Mouse (Mus musculus) heart, embryonic 13.5 days (tissue): ENCODE measurements at regions not wholly inside any gene's neighbourhood (a gene's known extent, or its start where the extent isn't known, plus 50 kb on each side); places are given as distances from the start of the nearest gene placed in this dataset.

ENCODE experiments used
- ATAC-seq: fragments of 200-750 bp; cut with Nextera tagmentation; 2 replicates; pipeline ENCODE4 v1.8.0; 2017; ENCODE audit warnings: moderate TSS enrichment; ENCODE audit not compliant: insufficient number of reproducible peaks, low FRiP score, low TSS enrichment; ENCODE audit errors: extremely low read depth
- H3K27ac ChIP-seq: fragments of 300-500 bp; sonication (generic); replicated peaks from 2 replicates; pipeline ENCODE4 v1.5.1; 2015; ENCODE audit warnings: moderate library complexity, mild to moderate bottlenecking, inconsistent platforms
- H3K27me3 ChIP-seq: fragments of 300-500 bp; sonication (generic); replicated peaks from 2 replicates; pipeline ENCODE4 v1.6.1; 2015; ENCODE audit warnings: mild to moderate bottlenecking, inconsistent platforms
- H3K36me3 ChIP-seq: fragments of 300-500 bp; sonication (generic); 2 replicates; pipeline ENCODE4 v1.6.1; 2015; ENCODE audit warnings: mild to moderate bottlenecking, inconsistent platforms
- H3K4me1 ChIP-seq: fragments of 300-500 bp; sonication (generic); 2 replicates; pipeline ENCODE4 v1.6.1; 2015; ENCODE audit warnings: inconsistent platforms
- H3K4me2 ChIP-seq: fragments of 300-500 bp; sonication (generic); 2 replicates; pipeline ENCODE4 v1.6.1; 2015; ENCODE audit warnings: inconsistent platforms, mild to moderate bottlenecking, moderate library complexity
- H3K4me3 ChIP-seq: fragments of 300-500 bp; sonication (generic); 2 replicates; pipeline ENCODE4 v1.5.1; 2015; ENCODE audit warnings: moderate library complexity, mild to moderate bottlenecking, inconsistent platforms
- H3K9ac ChIP-seq: fragments of 300-500 bp; sonication (generic); 2 replicates; pipeline ENCODE4 v1.6.1; 2015; ENCODE audit warnings: inconsistent platforms, mild to moderate bottlenecking, moderate library complexity
- H3K9me3 ChIP-seq: fragments of 300-500 bp; sonication (generic); 2 replicates; pipeline ENCODE4 v1.6.1; 2016; ENCODE audit warnings: inconsistent platforms
- WGBS: fragments of 180-500 bp; shearing (Covaris S2); methylation state at CpG from one replicate; pipeline ENCODE4 v1.1.7; 2015; ENCODE audit warnings: mixed read lengths; 5-methylcytosine and 5-hydroxymethylcytosine counted together

GRCm38 (mm10) chr10:45889381-45889951 lies 311.8 kb downstream of the Hace1 start:
- Histone ChIP-seq H3K27ac (no peak overlapping the region), H3K36me3 (no peaks in the 10 kb centered on the region), H3K4me2 (no peak overlapping the region), H3K27me3 (no peaks in the 10 kb centered on the region), H3K4me1 (peaks cover 11% of the 10 kb centered on the region; the same call in 1 of the 2 replicates), H3K9me3 (no peaks in the 10 kb centered on the region), H3K9ac (no peak overlapping the region), H3K4me3 (no peak overlapping the region)
- 69% methylated on average over 13 of the region's 13 CpGs for WGBS
- ATAC-seq = no peak

- no peak overlapping the region for H3K9ac ChIP-seq
- H3K36me3 ChIP-seq = no peaks in the 10 kb centered on the region
- H3K27ac ChIP-seq = no peak overlapping the region
- H3K4me1 ChIP-seq = peaks cover 11% of the 10 kb centered on the region; the same call in 1 of the 2 replicates
- ATAC-seq = no peak
- 76% methylated on average over 9 of the region's 9 CpGs for WGBS
- H3K9me3 ChIP-seq = no peaks in the 10 kb centered on the region
- H3K27me3 ChIP-seq = no peaks in the 10 kb centered on the region
- H3K4me3 ChIP-seq = no peak overlapping the region
- H3K4me2 ChIP-seq = no peak overlapping the region
Observed at GRCm38 (mm10) chr10:45890088-45890626, 312.5 kb downstream of the Hace1 start.

DNA sequence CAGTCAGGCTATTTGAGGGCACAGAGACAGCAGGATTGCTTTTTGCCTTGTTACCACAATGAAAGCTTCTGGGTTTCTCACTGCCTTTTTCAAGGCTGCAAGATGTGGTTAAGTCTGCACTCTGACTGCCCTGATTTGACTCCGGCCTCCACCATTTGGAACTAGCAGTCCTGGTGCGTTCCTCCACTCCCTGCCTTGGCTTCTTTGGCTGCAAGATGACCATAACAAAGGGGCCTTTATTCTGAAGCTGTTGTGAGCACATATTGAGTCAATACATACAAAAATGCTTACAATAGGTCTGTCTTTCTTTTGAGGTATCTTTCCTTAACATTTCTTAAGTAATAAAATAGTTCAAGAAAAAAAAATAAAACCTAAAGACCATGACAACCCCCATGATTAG lies 314.8 kb downstream of the Hace1 start:
- WGBS = 61% methylated on average over 2 of the region's 2 CpGs
- H3K4me2 ChIP-seq = no peak overlapping the region
- H3K4me3 ChIP-seq = no peak overlapping the region
- H3K27ac ChIP-seq = no peak overlapping the region
- H3K4me1 ChIP-seq = peaks cover 11% of the 10 kb centered on the region; the same call in 1 of the 2 replicates
- no peaks in the 10 kb centered on the region for H3K36me3 ChIP-seq
- no peaks in the 10 kb centered on the region for H3K9me3 ChIP-seq
- H3K9ac ChIP-seq = no peak overlapping the region
- no peak for ATAC-seq
- H3K27me3 ChIP-seq = no peaks in the 10 kb centered on the region

- 71% methylated on average over 2 of the region's 2 CpGs for WGBS
- no peak for ATAC-seq
- no peak overlapping the region for H3K4me2 ChIP-seq
- no peak overlapping the region for H3K4me3 ChIP-seq
- no peaks in the 10 kb centered on the region for H3K27me3 ChIP-seq
- no peak overlapping the region for H3K27ac ChIP-seq
- no peak overlapping the region for H3K9ac ChIP-seq
- no peaks in the 10 kb centered on the region for H3K36me3 ChIP-seq
- H3K4me1 ChIP-seq = peaks cover 6% of the 10 kb centered on the region; the same call in 1 of the 2 replicates
- no peaks in the 10 kb centered on the region for H3K9me3 ChIP-seq
Observed at GRCm38 (mm10) chr10:45893894-45894831, 316.5 kb downstream of the Hace1 start.

- 23% methylated on average over 3 of the region's 3 CpGs for WGBS
- ATAC-seq = no peak
Observed at GRCm38 (mm10) chr10:45916928-45917327, 339.3 kb downstream of the Hace1 start.

DNA sequence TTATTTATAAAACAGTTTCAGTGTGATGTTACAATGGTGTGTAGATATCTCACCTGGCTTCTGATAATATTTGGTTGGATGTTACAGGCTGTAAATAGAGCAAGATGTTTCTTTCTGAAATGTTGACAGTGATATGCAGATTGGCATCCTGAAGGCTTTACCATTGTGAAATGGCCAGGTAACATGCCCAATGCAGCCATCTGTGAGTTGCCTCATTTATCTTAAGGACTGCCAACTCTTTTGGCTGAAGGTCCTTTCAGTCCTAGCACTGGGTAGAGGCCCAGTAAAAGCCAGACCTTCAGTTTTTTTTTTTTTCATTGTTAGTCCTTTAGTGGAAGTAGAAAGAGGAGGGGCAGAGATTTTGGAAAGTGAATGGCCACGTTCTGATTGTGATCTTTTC lies 348.1 kb downstream of the Hace1 start:
- H3K9ac ChIP-seq = no peak overlapping the region
- H3K27me3 ChIP-seq = no peaks in the 10 kb centered on the region
- no peaks in the 10 kb centered on the region for H3K4me1 ChIP-seq
- no peaks in the 10 kb centered on the region for H3K9me3 ChIP-seq
- no peak overlapping the region for H3K4me2 ChIP-seq
- no peak for ATAC-seq
- no peak overlapping the region for H3K4me3 ChIP-seq
- 30% methylated on average over 1 of the region's 1 CpGs for WGBS
- no peak overlapping the region for H3K27ac ChIP-seq
- H3K36me3 ChIP-seq = no peaks in the 10 kb centered on the region

More at GRCm38 (mm10) chr10:45916928-45917327, 339.3 kb downstream of the Hace1 start:
- H3K27me3 ChIP-seq = no peaks in the 10 kb centered on the region
- no peak overlapping the region for H3K27ac ChIP-seq
- no peak overlapping the region for H3K4me3 ChIP-seq
- H3K9me3 ChIP-seq = peaks cover 3% of the 10 kb centered on the region; the same call in 1 of the 2 replicates
- H3K36me3 ChIP-seq = no peaks in the 10 kb centered on the region
- no peaks in the 10 kb centered on the region for H3K4me1 ChIP-seq
- H3K4me2 ChIP-seq = no peak overlapping the region
- H3K9ac ChIP-seq = no peak overlapping the region

DNA sequence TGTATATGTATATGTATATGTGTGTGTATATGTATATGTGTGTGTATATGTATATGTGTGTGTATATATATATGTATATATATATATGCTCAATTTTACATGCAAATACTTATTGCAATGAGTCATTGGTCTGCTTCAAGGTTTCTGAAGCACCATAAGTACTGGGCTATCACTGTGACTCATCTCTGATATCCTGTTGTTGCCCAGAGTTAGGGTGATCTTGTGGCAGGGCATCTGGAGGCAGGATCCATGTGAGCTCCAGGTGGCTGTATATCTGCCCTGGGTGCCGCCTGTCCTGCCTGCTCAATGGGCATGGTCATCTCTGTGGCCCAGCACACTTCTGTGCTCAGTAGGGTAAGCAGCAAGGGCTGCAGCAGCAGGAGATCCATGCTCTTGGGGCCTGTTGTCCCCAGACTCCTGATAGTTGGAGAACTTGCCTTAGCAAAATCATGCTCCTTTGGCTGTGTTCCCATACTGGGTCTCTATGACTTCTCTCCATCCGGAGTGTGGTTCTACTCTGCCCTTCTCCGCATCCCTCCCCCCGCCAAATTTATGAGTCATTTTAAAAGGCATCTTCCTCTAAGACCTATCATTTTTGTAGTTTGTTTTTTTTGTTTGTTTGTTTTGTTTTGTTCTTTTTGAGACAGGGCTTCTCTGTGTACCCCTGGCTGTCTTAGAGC lies 356.1 kb downstream of the Hace1 start:
- no peak for ATAC-seq
- no peaks in the 10 kb centered on the region for H3K27me3 ChIP-seq
- 85% methylated on average over 4 of the region's 4 CpGs for WGBS

GRCm38 (mm10) chr10:45957686-45958085 lies 380.1 kb downstream of the Hace1 start:
- Histone ChIP-seq H3K4me2 (no peak overlapping the region), H3K27ac (no peak overlapping the region), H3K9ac (no peak overlapping the region), H3K9me3 (no peaks in the 10 kb centered on the region), H3K27me3 (no peaks in the 10 kb centered on the region), H3K4me3 (no peak overlapping the region), H3K4me1 (no peaks in the 10 kb centered on the region), H3K36me3 (no peaks in the 10 kb centered on the region)
- no peak for ATAC-seq

More for the DNA sequence above, 356.1 kb downstream of the Hace1 start:
- Histone ChIP-seq H3K4me1 (no peaks in the 10 kb centered on the region), H3K4me3 (no peak overlapping the region), H3K27ac (no peak overlapping the region), H3K4me2 (no peak overlapping the region), H3K36me3 (no peaks in the 10 kb centered on the region), H3K9ac (no peak overlapping the region), H3K9me3 (no peaks in the 10 kb centered on the region)

DNA sequence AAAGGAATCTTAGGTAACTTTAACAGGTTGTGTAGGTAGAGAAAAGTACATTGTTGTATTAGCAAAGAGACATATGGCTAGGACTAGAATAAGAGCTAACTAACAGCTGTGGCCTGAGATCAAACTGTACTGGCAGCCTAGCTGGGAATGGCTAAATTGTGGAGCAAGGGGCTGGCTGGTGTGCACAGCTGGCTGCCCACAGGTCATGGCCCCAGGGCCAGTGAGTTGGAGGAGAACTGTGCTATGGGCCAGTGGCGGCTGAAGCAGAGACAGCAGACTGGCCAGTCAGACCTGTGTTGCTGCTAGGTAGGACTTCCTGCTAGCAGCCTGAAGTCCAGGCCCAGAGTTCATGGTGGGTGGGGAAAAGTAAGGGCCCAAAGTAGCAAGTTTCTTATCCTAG lies 394.6 kb downstream of the Hace1 start:
- Histone ChIP-seq H3K9me3 (no peaks in the 10 kb centered on the region), H3K9ac (no peak overlapping the region), H3K27ac (no peak overlapping the region), H3K27me3 (no peaks in the 10 kb centered on the region), H3K4me3 (no peak overlapping the region), H3K4me1 (no peaks in the 10 kb centered on the region), H3K4me2 (no peak overlapping the region), H3K36me3 (no peaks in the 10 kb centered on the region)
- 72% methylated on average over 1 of the region's 1 CpGs for WGBS
- no peak for ATAC-seq

- ATAC-seq = no peak
- no peaks in the 10 kb centered on the region for H3K9me3 ChIP-seq
- WGBS = 69% methylated on average over 4 of the region's 4 CpGs
- no peaks in the 10 kb centered on the region for H3K27me3 ChIP-seq
- no peak overlapping the region for H3K4me3 ChIP-seq
- H3K4me2 ChIP-seq = no peak overlapping the region
- no peak overlapping the region for H3K27ac ChIP-seq
- no peak overlapping the region for H3K9ac ChIP-seq
- no peaks in the 10 kb centered on the region for H3K36me3 ChIP-seq
- no peaks in the 10 kb centered on the region for H3K4me1 ChIP-seq
Observed at GRCm38 (mm10) chr10:45982731-45983274, 405.2 kb downstream of the Hace1 start.
